ENCODE assay signal across 9 mouse cellular contexts in the genomic region with DNA sequence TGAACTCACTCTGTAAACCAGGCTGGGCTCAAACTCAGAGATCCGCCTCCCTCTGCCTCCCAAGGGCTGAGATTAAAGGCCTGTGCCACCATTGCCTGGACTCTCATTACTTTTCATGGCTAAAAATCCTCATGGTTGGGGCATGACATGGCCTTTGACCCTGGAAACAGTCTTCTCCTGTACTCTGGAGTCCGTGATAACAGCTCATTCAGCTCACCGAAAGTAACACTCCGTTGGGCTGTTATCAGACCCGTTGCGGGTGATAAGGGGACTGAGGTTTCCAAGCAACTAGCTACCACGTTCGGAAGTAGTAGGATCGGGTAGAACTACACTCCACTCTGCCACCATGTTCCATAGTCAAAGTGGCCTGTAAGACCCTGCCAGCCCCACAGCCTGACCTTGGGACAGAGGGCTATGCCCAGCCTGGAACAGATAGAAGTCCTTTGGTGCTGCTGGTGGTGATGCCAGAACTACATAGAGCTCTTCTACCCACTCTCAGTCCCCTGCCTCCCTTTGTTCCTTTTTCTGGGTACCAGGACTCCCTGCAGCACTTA. TPM values are rescaled to one million over a fixed set of nuclear protein-coding genes. Genes with fewer than 3 reads are reported as not detected.
A peak's percentile ranks its signal among the peaks of the same experiment; 100 is the strongest.
DNase-seq lines count a peak whose midpoint lies in the region; ATAC-seq and TF ChIP-seq lines count a peak whose summit lies in the region.
"Had no signal": no experiment of that assay in that cellular context is flagged by ENCODE, and none has a peak within 500 bp of the region (broad histone marks: within the 10 kb centered on the region; RNA-seq: fewer than 3 reads in every experiment).

No protein-coding gene starts in this region.

- no peak for ATAC-seq in lung, embryonic 14.5 days (ENCODE audit: insufficient read depth)
- no peak for ATAC-seq in embryonic facial prominence, embryonic 14.5 days (ENCODE audit: low read depth)
- peak; percentile 57 for ATAC-seq in intestine, embryonic 16.5 days
- no peak for ATAC-seq in neural tube, embryonic 15.5 days (ENCODE audit: low FRiP score)

- no peaks in the 10 kb centered on the region for H3K9me3 ChIP-seq in lung, embryonic 14.5 days (ENCODE audit: low read depth, low read length)
- H3K9me3 ChIP-seq in embryonic facial prominence, embryonic 14.5 days (ENCODE audit: control insufficient read depth, low read length) = no peaks in the 10 kb centered on the region
- H3K9me3 ChIP-seq in intestine, embryonic 16.5 days (ENCODE audit: control insufficient read depth, low read length) = no peaks in the 10 kb centered on the region
- H3K9me3 ChIP-seq in neural tube, embryonic 15.5 days (replicated peaks) = no peaks in the 10 kb centered on the region

- H3K4me3 ChIP-seq in lung, embryonic 14.5 days (ENCODE audit: low read depth, low read length) = no peak overlapping the region
- H3K4me3 ChIP-seq in embryonic facial prominence, embryonic 14.5 days (ENCODE audit: low read depth, low read length) = no peak overlapping the region
- H3K4me3 ChIP-seq in intestine, embryonic 16.5 days (ENCODE audit: low read length) = no peak overlapping the region
- H3K4me3 ChIP-seq in neural tube, embryonic 15.5 days (replicated peaks) = no peak overlapping the region
- H3K4me3 ChIP-seq in left cerebral cortex, adult 2 months = no peak overlapping the region

- H3K4me1 ChIP-seq in lung, embryonic 14.5 days (ENCODE audit: insufficient read depth) = peaks cover 37% of the 10 kb centered on the region
- H3K4me1 ChIP-seq in embryonic facial prominence, embryonic 14.5 days (ENCODE audit: control insufficient read depth, insufficient read depth, low read length) = peaks cover 47% of the 10 kb centered on the region
- H3K4me1 ChIP-seq in intestine, embryonic 16.5 days (ENCODE audit: control insufficient read depth, insufficient read depth, low read length) = peaks cover 58% of the 10 kb centered on the region
- peaks cover 76% of the 10 kb centered on the region for H3K4me1 ChIP-seq in neural tube, embryonic 15.5 days

- no peak overlapping the region for H3K9ac ChIP-seq in lung, embryonic 14.5 days
- H3K9ac ChIP-seq in embryonic facial prominence, embryonic 14.5 days (ENCODE audit: low read depth, low read length) = no peak overlapping the region
- peak overlapping the region; percentile 30 for H3K9ac ChIP-seq in intestine, embryonic 16.5 days (ENCODE audit: low read depth, low read length)
- no peak overlapping the region for H3K9ac ChIP-seq in neural tube, embryonic 15.5 days (replicated peaks)

- no peaks in the 10 kb centered on the region for H3K27me3 ChIP-seq in lung, embryonic 14.5 days (ENCODE audit: insufficient read depth, low read length)
- no peaks in the 10 kb centered on the region for H3K27me3 ChIP-seq in embryonic facial prominence, embryonic 14.5 days (replicated peaks; ENCODE audit: control insufficient read depth, insufficient read depth, low read length)
- 0 out of 2 replicates have a peak, but pooled peaks cover 4% of the 10 kb centered on the region for H3K27me3 ChIP-seq in intestine, embryonic 16.5 days (replicated peaks; ENCODE audit: control insufficient read depth, insufficient read depth, low read length)
- no peaks in the 10 kb centered on the region for H3K27me3 ChIP-seq in neural tube, embryonic 15.5 days (replicated peaks)

- intact Hi-C loops in left cerebral cortex, adult 2 months (cut with DNase I) = no loop called here

- H3K4me2 ChIP-seq in lung, embryonic 14.5 days = peak overlapping the region; percentile 47
- no peak overlapping the region; the same call in 1 of the 2 replicates for H3K4me2 ChIP-seq in embryonic facial prominence, embryonic 14.5 days (ENCODE audit: low read depth, low read length)
- H3K4me2 ChIP-seq in intestine, embryonic 16.5 days (ENCODE audit: low read depth, low read length) = peak overlapping the region; percentile 35
- H3K4me2 ChIP-seq in neural tube, embryonic 15.5 days = 0 out of 2 replicates have a peak overlapping the region, but pooled peaks have one; percentile 3

- TF ChIP-seq CTCF in lung, embryonic 14.5 days (IDR thresholded peaks at IDR 0.05; ENCODE audit: low read depth) = no peak
- no peak for TF ChIP-seq CTCF in left cerebral cortex, adult 2 months (IDR thresholded peaks at IDR 0.05)

- peak overlapping the region; percentile 84 for H3K27ac ChIP-seq in lung, embryonic 14.5 days (ENCODE audit: low read depth)
- H3K27ac ChIP-seq in embryonic facial prominence, embryonic 14.5 days (replicated peaks; ENCODE audit: low read depth, low read length) = peak overlapping the region; percentile 62
- peak overlapping the region; percentile 67 for H3K27ac ChIP-seq in intestine, embryonic 16.5 days (ENCODE audit: low read length)
- H3K27ac ChIP-seq in neural tube, embryonic 15.5 days (replicated peaks) = peak overlapping the region; percentile 54; the same call in 1 of the 2 replicates
- no peak overlapping the region; the same call in 1 of the 2 replicates for H3K27ac ChIP-seq in left cerebral cortex, adult 2 months

- DNase-seq in lung, embryonic 14.5 days = no peak
- DNase-seq in lung, postnatal 14 days = no peak
- no peak for DNase-seq in embryonic facial prominence, embryonic 14.5 days (ENCODE audit: low spot score)
- no peak for DNase-seq in adipocyte (ENCODE audit: low spot score)
- DNase-seq in left cerebral cortex, adult 2 months (ENCODE audit: extremely low spot score in 1 of 2, low spot score in 2 of 2) = no peak
- DNase-seq: cerebellum, postnatal 25 days had no signal

- WGBS in lung, embryonic 14.5 days = 25% methylated on average over 9 of the region's 9 CpGs
- WGBS in embryonic facial prominence, embryonic 14.5 days = 83% methylated on average over 9 of the region's 9 CpGs
- WGBS in intestine, embryonic 16.5 days = 53% methylated on average over 9 of the region's 9 CpGs
- 80% methylated on average over 9 of the region's 9 CpGs for WGBS in neural tube, embryonic 15.5 days

- peaks cover 51% of the 10 kb centered on the region for H3K36me3 ChIP-seq in lung, embryonic 14.5 days (ENCODE audit: insufficient read depth)
- peaks cover 39% of the 10 kb centered on the region for H3K36me3 ChIP-seq in embryonic facial prominence, embryonic 14.5 days (ENCODE audit: control insufficient read depth, insufficient read depth, low read length)
- no peaks in the 10 kb centered on the region for H3K36me3 ChIP-seq in intestine, embryonic 16.5 days (ENCODE audit: control insufficient read depth, insufficient read depth, low read length)
- H3K36me3 ChIP-seq in neural tube, embryonic 15.5 days = peaks cover 10% of the 10 kb centered on the region; the same call in 1 of the 2 replicates

RNA-seq across cellular contexts. Expression of gene Cd81, which starts 5.2 kb away (rescaled TPM):
- 654 and 667 TPM in 2 replicates for polyA plus RNA-seq in lung, embryonic 14.5 days (2014; fragmentation: Nextera tagmentation; extraction: Ambion mirVana)
- polyA plus RNA-seq in embryonic facial prominence, embryonic 14.5 days (2014; fragmentation: Nextera tagmentation; extraction: Ambion mirVana) = 635 and 636 TPM in 2 replicates
- polyA plus RNA-seq in intestine, embryonic 16.5 days (2015; fragmentation: Nextera tagmentation; extraction: Ambion mirVana) = 391 and 421 TPM in 2 replicates
- polyA plus RNA-seq in neural tube, embryonic 15.5 days (2015; fragmentation: Nextera tagmentation; extraction: Ambion mirVana) = 493 and 522 TPM in 2 replicates
- total RNA-seq in left cerebral cortex, adult 2 months (2021) = 100 to 1,000 TPM; 380 to 388 TPM

RNA-seq across cellular contexts. Expression of gene Tssc4, which starts 11.3 kb away (rescaled TPM):
- 65.2 and 75.6 TPM in 2 replicates for polyA plus RNA-seq in lung, embryonic 14.5 days (2014; fragmentation: Nextera tagmentation; extraction: Ambion mirVana)
- 52.2 and 66.7 TPM in 2 replicates for polyA plus RNA-seq in embryonic facial prominence, embryonic 14.5 days (2014; fragmentation: Nextera tagmentation; extraction: Ambion mirVana)
- polyA plus RNA-seq in intestine, embryonic 16.5 days (2015; fragmentation: Nextera tagmentation; extraction: Ambion mirVana) = 67.9 and 74.7 TPM in 2 replicates
- 92.9 and 94.5 TPM in 2 replicates for polyA plus RNA-seq in neural tube, embryonic 15.5 days (2015; fragmentation: Nextera tagmentation; extraction: Ambion mirVana)
- 10 to 100 TPM; 38.0 to 41.5 TPM for total RNA-seq in left cerebral cortex, adult 2 months (2021)

RNA-seq across cellular contexts. Expression of gene Trpm5, which starts 36.7 kb away (rescaled TPM):
- polyA plus RNA-seq in lung, embryonic 14.5 days (2014; fragmentation: Nextera tagmentation; extraction: Ambion mirVana) = 4.7 and 5.7 TPM in 2 replicates
- polyA plus RNA-seq in embryonic facial prominence, embryonic 14.5 days (2014; fragmentation: Nextera tagmentation; extraction: Ambion mirVana) = 14.7 and 18.2 TPM in 2 replicates
- polyA plus RNA-seq in intestine, embryonic 16.5 days (2015; fragmentation: Nextera tagmentation; extraction: Ambion mirVana) = 7.9 and 8.0 TPM in 2 replicates
- polyA plus RNA-seq in neural tube, embryonic 15.5 days (2015; fragmentation: Nextera tagmentation; extraction: Ambion mirVana) = 1.8 and 3.9 TPM in 2 replicates
- total RNA-seq in left cerebral cortex, adult 2 months (2021) = not detected
- total RNA-seq: monocyte, adult 5-6 weeks had no signal

RNA-seq across cellular contexts. Expression of gene Kcnq1, which starts 48.4 kb away (rescaled TPM):
- 5.3 and 6.5 TPM in 2 replicates for polyA plus RNA-seq in lung, embryonic 14.5 days (2014; fragmentation: Nextera tagmentation; extraction: Ambion mirVana)
- polyA plus RNA-seq in embryonic facial prominence, embryonic 14.5 days (2014; fragmentation: Nextera tagmentation; extraction: Ambion mirVana) = 1.9 and 2.0 TPM in 2 replicates
- polyA plus RNA-seq in intestine, embryonic 16.5 days (2015; fragmentation: Nextera tagmentation; extraction: Ambion mirVana) = 9.7 and 10.8 TPM in 2 replicates
- polyA plus RNA-seq in neural tube, embryonic 15.5 days (2015; fragmentation: Nextera tagmentation; extraction: Ambion mirVana) = 0.88 and 1.9 TPM in 2 replicates
- 1 to 10 TPM in 1 of 2 experiments, under 1 TPM in 1; 0.61 to 1.2 TPM for total RNA-seq in left cerebral cortex, adult 2 months (2021)
- total RNA-seq: monocyte, adult 5-6 weeks had no signal

RNA-seq across cellular contexts. Expression of gene Tspan32, which starts 52.9 kb away (rescaled TPM):
- polyA plus RNA-seq in lung, embryonic 14.5 days (2014; fragmentation: Nextera tagmentation; extraction: Ambion mirVana) = 1.1 and 2.1 TPM in 2 replicates
- 3.5 TPM in 2 replicates for polyA plus RNA-seq in embryonic facial prominence, embryonic 14.5 days (2014; fragmentation: Nextera tagmentation; extraction: Ambion mirVana)
- polyA plus RNA-seq in intestine, embryonic 16.5 days (2015; fragmentation: Nextera tagmentation; extraction: Ambion mirVana) = 2.4 and 3.1 TPM in 2 replicates
- polyA plus RNA-seq in neural tube, embryonic 15.5 days (2015; fragmentation: Nextera tagmentation; extraction: Ambion mirVana) = 0.51 and 1.4 TPM in 2 replicates
- total RNA-seq in left cerebral cortex, adult 2 months (2021) = under 1 TPM in 1 of 2 experiments, not detected in 1; 0.07 TPM
